Mouse (Mus musculus): ENCODE results near the gene Kdm2b. TPM values are rescaled to one million over a fixed set of nuclear protein-coding genes. Genes with fewer than 3 reads are reported as not detected.

The Kdm2b gene
- polyA plus RNA-seq (2015; fragmentation: Nextera tagmentation; extraction: Ambion mirVana), result 95.4 and 99.5 TPM in 2 replicates

- ATAC-seq (ENCODE audit: low FRiP score, low read depth), result peak; percentile 32; the same call in 1 of the 2 replicates
- H3K9me3 ChIP-seq, result no peaks in the 10 kb centered on the region
- WGBS, result 2% methylated on average over 14 of the region's 15 CpGs
- H3K36me3 ChIP-seq, result no peaks in the 10 kb centered on the region
- H3K9ac ChIP-seq, result peak within 1 kb of the TSS; percentile 68
- peaks cover 52% of the 10 kb centered on the region for H3K4me1 ChIP-seq (replicated peaks)
- H3K4me3 ChIP-seq, result peak within 1 kb of the TSS; percentile 78
- peak within 1 kb of the TSS; percentile 98 for H3K4me2 ChIP-seq
- peak within 1 kb of the TSS; percentile 77 for H3K27ac ChIP-seq (replicated peaks)
- H3K27me3 ChIP-seq, result no peaks in the 10 kb centered on the region
Measured at GRCm38 (mm10) chr5:122989551-122990330, at the start of gene Kdm2b. TSS of gene Kdm2b (minus strand) at chr5:122989823.

GRCm38 (mm10) chr5:123039120-123039752 lies 49.6 kb upstream of the Kdm2b start:
- Histone ChIP-seq H3K27ac (replicated peaks) (no peak overlapping the region), H3K9me3 (no peaks in the 10 kb centered on the region), H3K4me1 (replicated peaks) (peaks cover 6% of the 10 kb centered on the region), H3K4me3 (peak overlapping the region; percentile 23), H3K27me3 (no peaks in the 10 kb centered on the region), H3K4me2 (peak overlapping the region; percentile 55), H3K36me3 (no peaks in the 10 kb centered on the region), H3K9ac (no peak overlapping the region)
- 3% methylated on average over 25 of the region's 25 CpGs for whole genome bisulfite sequencing
- no peak for ATAC-seq (ENCODE audit: low FRiP score, low read depth)

DNA sequence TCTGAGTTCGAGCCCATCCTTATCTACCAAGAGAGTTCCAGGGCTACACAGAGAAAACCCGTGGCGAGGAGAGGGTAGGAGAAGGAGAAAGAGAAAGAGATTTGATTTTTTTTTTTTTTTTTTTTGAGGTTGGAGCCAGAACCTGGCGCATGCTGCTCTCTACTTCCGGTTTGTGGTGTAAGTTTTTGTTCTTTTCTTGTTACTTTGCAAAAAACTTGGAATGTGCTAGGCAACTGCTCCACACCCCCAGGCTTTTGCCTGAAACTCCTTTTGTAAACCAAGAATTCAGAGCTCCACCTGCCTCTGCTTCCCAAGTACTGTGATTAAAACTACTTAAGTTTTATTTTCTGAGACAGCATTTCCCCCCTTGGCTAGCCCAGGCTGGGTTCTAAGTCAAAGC lies 48.5 kb upstream of the Kdm2b start:
- Histone ChIP-seq H3K4me3 (no peak overlapping the region), H3K27me3 (no peaks in the 10 kb centered on the region), H3K4me1 (replicated peaks) (peaks cover 6% of the 10 kb centered on the region), H3K9me3 (no peaks in the 10 kb centered on the region), H3K4me2 (no peak overlapping the region), H3K27ac (replicated peaks) (no peak overlapping the region), H3K9ac (no peak overlapping the region), H3K36me3 (no peaks in the 10 kb centered on the region)
- no peak for ATAC-seq (ENCODE audit: low FRiP score, low read depth)
- 89% methylated on average over 5 of the region's 5 CpGs for WGBS

GRCm38 (mm10) chr5:123035564-123035963 lies 45.9 kb upstream of the Kdm2b start:
- Histone ChIP-seq H3K4me3 (no peak overlapping the region), H3K4me1 (replicated peaks) (peaks cover 6% of the 10 kb centered on the region), H3K27ac (replicated peaks) (no peak overlapping the region), H3K4me2 (no peak overlapping the region), H3K36me3 (peaks cover 6% of the 10 kb centered on the region; the same call in 1 of the 2 replicates), H3K9ac (no peak overlapping the region), H3K9me3 (no peaks in the 10 kb centered on the region), H3K27me3 (no peaks in the 10 kb centered on the region)
- WGBS, result 29% methylated on average over 6 of the region's 6 CpGs
- ATAC-seq (ENCODE audit: low FRiP score, low read depth), result no peak

GRCm38 (mm10) chr5:123035089-123035488 lies 45.5 kb upstream of the Kdm2b start:
- no peak overlapping the region for H3K4me2 ChIP-seq
- H3K4me3 ChIP-seq, result no peak overlapping the region
- H3K27ac ChIP-seq (replicated peaks), result no peak overlapping the region
- peaks cover 10% of the 10 kb centered on the region; the same call in 1 of the 2 replicates for H3K36me3 ChIP-seq
- WGBS, result 88% methylated on average over 4 of the region's 4 CpGs
- no peak for ATAC-seq (ENCODE audit: low FRiP score, low read depth)
- H3K4me1 ChIP-seq (replicated peaks), result peaks cover 6% of the 10 kb centered on the region
- no peaks in the 10 kb centered on the region for H3K9me3 ChIP-seq
- no peaks in the 10 kb centered on the region for H3K27me3 ChIP-seq
- H3K9ac ChIP-seq, result no peak overlapping the region

DNA sequence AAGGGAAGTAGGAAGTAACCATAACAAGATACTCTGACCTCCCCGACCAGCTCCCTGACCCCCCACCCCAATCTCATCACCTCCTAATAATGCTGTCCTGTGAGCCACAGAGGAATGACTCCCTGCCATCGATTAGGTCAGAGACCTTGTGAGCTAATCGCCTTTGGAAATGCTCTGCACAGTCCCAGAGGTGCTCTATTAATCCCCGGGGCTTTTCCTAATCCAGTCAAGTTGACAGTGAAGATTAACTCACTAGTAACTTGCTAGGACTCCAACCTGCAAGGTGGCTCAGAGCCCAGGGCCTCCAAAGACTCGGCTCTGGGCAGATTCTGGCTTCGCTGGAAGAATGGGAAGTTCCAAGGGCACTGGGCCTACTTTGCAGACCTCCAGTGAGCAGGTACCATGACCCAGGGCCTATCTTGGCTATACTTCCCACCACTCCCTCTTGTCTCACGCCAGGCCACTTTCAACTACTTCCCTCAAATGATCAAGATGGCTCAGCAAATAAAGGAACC lies 44.1 kb upstream of the Kdm2b start:
- H3K9me3 ChIP-seq, result no peaks in the 10 kb centered on the region
- WGBS, result 79% methylated on average over 7 of the region's 7 CpGs

DNA sequence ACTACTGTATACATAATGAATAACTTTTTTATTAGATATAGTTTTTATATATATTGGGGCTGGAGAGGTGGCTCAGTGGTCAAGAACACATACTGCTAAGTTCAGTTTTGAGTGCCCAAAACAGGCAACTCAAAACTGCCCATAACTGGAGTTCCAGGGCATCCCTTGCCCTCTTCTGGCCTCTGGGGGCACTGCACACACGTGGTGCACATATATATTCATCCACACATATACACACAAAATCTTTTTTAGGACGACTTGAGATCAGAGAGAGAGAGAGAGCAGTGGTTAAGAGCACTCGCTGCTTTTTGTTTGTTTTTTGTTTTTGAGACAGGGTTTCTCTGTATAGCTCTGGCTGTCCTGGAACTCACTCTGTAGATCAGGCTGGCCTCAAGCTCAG lies 41.7 kb upstream of the Kdm2b start:
- Histone ChIP-seq H3K27me3 (no peaks in the 10 kb centered on the region), H3K4me2 (no peak overlapping the region), H3K4me3 (no peak overlapping the region), H3K27ac (replicated peaks) (no peak overlapping the region), H3K9ac (no peak overlapping the region), H3K36me3 (peaks cover 14% of the 10 kb centered on the region; the same call in 1 of the 2 replicates), H3K4me1 (replicated peaks) (peaks cover 2% of the 10 kb centered on the region; the same call in 1 of the 2 replicates), H3K9me3 (no peaks in the 10 kb centered on the region)
- no peak for ATAC-seq (ENCODE audit: low FRiP score, low read depth)
- WGBS, result 90% methylated on average over 3 of the region's 3 CpGs

More for the DNA sequence above, 44.1 kb upstream of the Kdm2b start:
- Histone ChIP-seq H3K27ac (replicated peaks) (no peak overlapping the region), H3K36me3 (peaks cover 14% of the 10 kb centered on the region; the same call in 1 of the 2 replicates), H3K27me3 (no peaks in the 10 kb centered on the region), H3K4me3 (no peak overlapping the region), H3K4me1 (replicated peaks) (no peaks in the 10 kb centered on the region), H3K9ac (no peak overlapping the region), H3K4me2 (no peak overlapping the region)
- no peak for ATAC-seq (ENCODE audit: low FRiP score, low read depth)

DNA sequence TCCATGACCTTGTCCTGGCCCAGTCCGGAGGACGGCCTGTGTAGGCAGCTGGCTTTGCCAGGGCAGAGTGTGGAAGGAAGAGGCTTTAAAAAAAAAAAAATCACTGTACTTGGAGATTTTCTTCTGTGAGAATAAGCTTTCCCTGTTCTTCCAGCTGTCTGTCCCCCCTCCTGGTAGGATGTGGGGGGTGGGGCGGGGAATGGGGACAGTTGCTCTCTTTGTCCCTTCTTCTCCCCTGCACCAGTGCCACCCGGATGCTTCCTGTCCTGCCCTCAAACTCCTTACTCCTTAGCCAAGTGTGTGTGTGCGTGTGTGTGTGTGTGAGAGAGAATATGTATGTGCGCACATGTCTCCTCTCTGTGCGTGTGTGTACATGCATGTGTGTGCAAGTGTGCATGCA lies 40.1 kb upstream of the Kdm2b start:
- Histone ChIP-seq H3K9ac (no peak overlapping the region), H3K4me3 (no peak overlapping the region), H3K27ac (replicated peaks) (no peak overlapping the region), H3K9me3 (no peaks in the 10 kb centered on the region), H3K4me2 (no peak overlapping the region), H3K4me1 (replicated peaks) (peaks cover 5% of the 10 kb centered on the region; the same call in 1 of the 2 replicates), H3K36me3 (peaks cover 14% of the 10 kb centered on the region; the same call in 1 of the 2 replicates), H3K27me3 (no peaks in the 10 kb centered on the region)
- WGBS, result 78% methylated on average over 7 of the region's 7 CpGs
- ATAC-seq (ENCODE audit: low FRiP score, low read depth), result no peak

DNA sequence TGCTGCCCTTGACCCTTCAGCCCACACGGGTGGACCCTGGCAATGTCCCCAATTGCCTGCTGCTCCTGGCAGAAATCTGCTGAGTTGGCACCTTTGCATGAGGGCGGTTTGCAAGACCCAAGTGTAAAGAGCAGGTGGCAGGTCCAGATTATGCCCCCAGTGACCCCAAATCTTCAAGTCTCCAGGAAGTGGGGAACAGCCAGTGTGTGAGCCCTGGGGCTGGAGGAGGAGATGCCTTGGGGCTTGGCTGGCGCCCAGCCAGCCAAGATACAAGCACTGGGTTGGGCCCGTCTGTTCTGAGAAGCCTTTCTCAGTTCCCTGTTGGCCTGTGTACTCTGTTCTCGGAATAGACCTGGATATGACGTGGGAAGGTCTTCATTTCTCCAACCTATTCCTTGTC lies 37.8 kb upstream of the Kdm2b start:
- Histone ChIP-seq H3K9me3 (no peaks in the 10 kb centered on the region), H3K4me1 (replicated peaks) (peaks cover 5% of the 10 kb centered on the region; the same call in 1 of the 2 replicates), H3K36me3 (peaks cover 14% of the 10 kb centered on the region; the same call in 1 of the 2 replicates), H3K27me3 (no peaks in the 10 kb centered on the region), H3K9ac (no peak overlapping the region), H3K4me2 (no peak overlapping the region), H3K4me3 (no peak overlapping the region), H3K27ac (replicated peaks) (no peak overlapping the region)
- 67% methylated on average over 6 of the region's 6 CpGs for WGBS
- ATAC-seq (ENCODE audit: low FRiP score, low read depth), result no peak

- WGBS, result 56% methylated on average over 6 of the region's 6 CpGs
- no peaks in the 10 kb centered on the region for H3K9me3 ChIP-seq
- H3K36me3 ChIP-seq, result peaks cover 14% of the 10 kb centered on the region; the same call in 1 of the 2 replicates
- no peak overlapping the region for H3K27ac ChIP-seq (replicated peaks)
- H3K4me3 ChIP-seq, result no peak overlapping the region
- peaks cover 5% of the 10 kb centered on the region; the same call in 1 of the 2 replicates for H3K4me1 ChIP-seq (replicated peaks)
- H3K9ac ChIP-seq, result no peak overlapping the region
- H3K4me2 ChIP-seq, result no peak overlapping the region
- no peak for ATAC-seq (ENCODE audit: low FRiP score, low read depth)
- H3K27me3 ChIP-seq, result no peaks in the 10 kb centered on the region
Measured at GRCm38 (mm10) chr5:123026414-123026813, 36.8 kb upstream of the Kdm2b start.

DNA sequence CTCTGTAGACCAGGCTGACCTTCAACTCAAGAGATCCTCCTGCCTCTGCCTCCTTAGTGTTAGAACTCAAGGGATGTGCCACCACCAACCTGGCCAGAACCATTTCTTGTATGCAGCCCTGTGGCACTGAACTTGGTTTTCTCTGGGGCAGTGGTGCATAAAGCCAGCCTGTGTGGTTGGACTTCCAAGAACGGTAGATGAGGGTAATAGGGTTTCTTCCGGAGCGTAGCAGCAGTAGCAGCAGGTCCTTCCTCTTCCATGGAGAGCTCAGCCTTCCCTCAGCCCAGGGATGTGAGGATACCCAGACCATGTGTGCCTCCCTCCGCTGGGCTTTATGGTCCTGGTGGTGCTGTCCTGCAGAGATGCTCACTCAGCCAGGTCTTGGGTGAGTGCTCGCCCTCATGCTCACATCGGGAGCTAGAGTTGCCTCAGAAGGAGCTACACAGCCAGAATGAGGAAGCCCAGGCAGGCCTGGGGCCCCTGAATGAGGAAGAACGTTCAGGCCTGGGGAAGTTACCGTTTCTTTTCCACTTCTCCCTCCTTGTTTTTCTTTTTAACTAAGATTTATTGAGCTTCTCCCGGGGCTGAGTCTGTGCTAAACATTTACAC lies 35.4 kb upstream of the Kdm2b start:
- H3K36me3 ChIP-seq, result peaks cover 3% of the 10 kb centered on the region; the same call in 1 of the 2 replicates
- no peak overlapping the region for H3K9ac ChIP-seq
- H3K27me3 ChIP-seq, result no peaks in the 10 kb centered on the region
- no peak overlapping the region for H3K4me2 ChIP-seq
- ATAC-seq (ENCODE audit: low FRiP score, low read depth), result no peak
- WGBS, result 84% methylated on average over 9 of the region's 9 CpGs
- peaks cover 5% of the 10 kb centered on the region; the same call in 1 of the 2 replicates for H3K4me1 ChIP-seq (replicated peaks)
- no peaks in the 10 kb centered on the region for H3K9me3 ChIP-seq
- H3K27ac ChIP-seq (replicated peaks), result no peak overlapping the region
- no peak overlapping the region for H3K4me3 ChIP-seq
